Mouse (Mus musculus): ENCODE data around the gene Mfn1. TPM values are rescaled to one million over a fixed set of nuclear protein-coding genes. Genes with fewer than 3 reads are reported as not detected.

Mfn1 gene
- total RNA-seq, 2 experiments from 2014 or later: 102 to 128 TPM

DNA sequence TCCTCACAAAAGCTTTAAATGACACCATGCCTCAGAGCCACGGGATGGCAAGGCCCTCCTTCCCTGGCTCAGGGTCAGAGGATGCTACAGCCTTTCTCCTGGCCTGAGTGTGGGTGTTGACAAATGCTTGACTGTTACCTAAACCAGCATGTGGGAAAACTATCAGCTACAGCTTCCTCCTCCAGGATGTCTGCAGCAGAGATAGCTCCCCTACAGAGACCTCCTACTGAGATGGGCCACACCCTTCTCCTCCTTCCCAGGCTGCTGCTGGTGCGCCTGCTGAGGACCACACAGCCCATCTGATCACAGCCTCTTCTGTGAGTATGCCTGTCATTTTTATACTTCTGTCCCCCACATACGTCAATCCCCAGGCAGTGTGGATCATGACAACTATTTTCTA lies 70.1 kb downstream of the Mfn1 start:
- DNase-seq: no peak
- intact Hi-C loops (cut with DNase I): no loop called here

DNA sequence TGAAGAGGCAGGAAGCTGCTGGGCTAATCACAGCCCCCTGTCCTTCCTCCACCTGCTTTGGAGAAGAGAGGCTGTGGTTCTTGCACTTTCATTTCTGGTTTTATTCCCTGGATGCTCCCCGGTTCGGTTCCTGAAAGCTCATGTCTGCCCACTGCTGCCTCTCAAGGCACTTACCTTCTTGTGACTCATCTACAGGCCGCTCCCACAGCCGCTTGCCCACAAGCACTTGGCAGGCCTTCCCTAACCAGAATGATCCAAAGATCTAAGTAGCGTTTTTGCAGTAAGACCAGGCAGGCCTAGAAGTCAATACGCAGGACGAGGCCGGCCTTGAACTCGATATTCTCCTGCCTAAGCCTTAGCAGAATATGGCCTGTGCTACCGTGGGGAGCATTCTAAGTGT lies 71.8 kb downstream of the Mfn1 start:
- DNase-seq: no peak
- intact Hi-C loops (cut with DNase I): no loop called here

DNA sequence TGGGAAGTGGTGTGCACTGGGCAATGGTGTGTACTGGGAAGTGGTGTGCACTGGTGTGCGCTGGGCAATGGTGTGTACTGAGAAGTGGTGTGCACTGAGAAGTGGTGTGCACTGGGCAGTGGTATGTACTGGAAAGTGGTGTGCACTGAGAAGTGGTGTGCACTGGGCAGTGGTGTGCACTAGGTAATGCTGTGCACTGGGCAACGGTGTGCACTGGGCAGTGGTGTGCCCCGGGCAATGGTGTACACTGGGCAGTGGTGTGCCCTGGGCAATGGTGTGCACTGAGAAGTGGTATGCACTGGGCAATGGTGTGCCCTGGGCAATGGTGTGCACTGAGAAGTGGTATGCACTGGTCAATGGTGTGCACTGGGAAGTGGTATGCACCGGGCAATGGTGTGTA lies 80.0 kb downstream of the Mfn1 start:
- no peak for DNase-seq
- intact Hi-C loops (cut with DNase I): no loop called here

GRCm38 (mm10) chr3:32610560-32610959 lies 81.3 kb downstream of the Mfn1 start:
- intact Hi-C loops (cut with DNase I): loop anchor here (2.0 kb wide), 1 partner anchor 88 kb away; no protein-coding TSS in a partner anchor
- peak; percentile 61 for DNase-seq

DNA sequence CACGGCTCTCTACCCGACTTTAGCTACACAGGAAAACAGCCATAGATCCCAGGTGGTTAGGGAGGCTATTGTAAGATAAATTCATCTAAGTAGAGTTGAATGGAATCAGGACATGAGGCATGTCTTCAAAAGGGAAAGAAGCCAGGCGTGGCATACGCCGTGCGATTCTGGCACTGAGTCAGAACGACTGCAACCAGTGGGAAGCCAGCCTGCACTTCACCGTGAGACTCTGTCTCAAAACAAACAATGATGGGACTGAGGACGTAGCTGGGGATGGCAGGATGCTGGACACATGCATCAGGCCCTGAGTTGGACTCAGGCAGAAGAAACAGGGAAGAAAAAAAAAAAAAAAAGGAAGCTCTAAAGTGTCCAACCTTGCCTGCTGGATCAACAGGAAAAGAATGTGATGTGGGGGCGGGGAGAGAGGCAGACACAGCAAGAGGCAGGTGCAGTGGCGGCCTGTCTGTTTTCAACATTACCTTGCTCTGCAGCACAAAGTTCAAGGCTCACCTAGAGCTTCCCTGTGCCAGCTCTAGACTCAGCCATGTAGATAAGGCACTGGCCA lies 82.4 kb downstream of the Mfn1 start:
- DNase-seq: peak; percentile 24
- intact Hi-C loops (cut with DNase I): loop anchor here (2.0 kb wide), 1 partner anchor 87 kb away; no protein-coding TSS in a partner anchor

DNA sequence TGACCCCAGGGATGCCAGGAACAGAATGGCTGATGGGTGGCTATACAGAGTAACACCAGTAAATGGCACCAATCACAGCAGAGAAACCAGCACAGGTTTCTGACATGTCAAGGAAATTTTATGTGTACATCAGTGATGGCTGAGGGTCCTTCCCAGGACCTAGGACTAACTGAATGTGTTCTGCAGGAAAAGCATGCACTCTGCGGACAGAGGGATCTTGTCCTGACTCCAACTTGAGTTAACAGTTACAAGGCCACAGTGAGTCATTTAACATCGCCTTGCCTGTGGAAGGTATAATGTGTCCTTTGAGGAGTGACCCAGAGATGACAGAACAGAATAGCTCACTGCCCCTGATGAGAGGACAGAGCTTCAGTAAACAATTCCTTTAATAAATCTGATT lies 85.5 kb downstream of the Mfn1 start:
- DNase-seq: no peak
- intact Hi-C loops (cut with DNase I): no loop called here

- intact Hi-C loops (cut with DNase I): no loop called here
Measured at GRCm38 (mm10) chr3:32615376-32615775, 86.1 kb downstream of the Mfn1 start.

GRCm38 (mm10) chr3:32616006-32616330 lies 86.7 kb downstream of the Mfn1 start:
- no peak for DNase-seq
- intact Hi-C loops (cut with DNase I): no loop called here

More at GRCm38 (mm10) chr3:32615376-32615775, 86.1 kb downstream of the Mfn1 start:
- no peak for DNase-seq

DNA sequence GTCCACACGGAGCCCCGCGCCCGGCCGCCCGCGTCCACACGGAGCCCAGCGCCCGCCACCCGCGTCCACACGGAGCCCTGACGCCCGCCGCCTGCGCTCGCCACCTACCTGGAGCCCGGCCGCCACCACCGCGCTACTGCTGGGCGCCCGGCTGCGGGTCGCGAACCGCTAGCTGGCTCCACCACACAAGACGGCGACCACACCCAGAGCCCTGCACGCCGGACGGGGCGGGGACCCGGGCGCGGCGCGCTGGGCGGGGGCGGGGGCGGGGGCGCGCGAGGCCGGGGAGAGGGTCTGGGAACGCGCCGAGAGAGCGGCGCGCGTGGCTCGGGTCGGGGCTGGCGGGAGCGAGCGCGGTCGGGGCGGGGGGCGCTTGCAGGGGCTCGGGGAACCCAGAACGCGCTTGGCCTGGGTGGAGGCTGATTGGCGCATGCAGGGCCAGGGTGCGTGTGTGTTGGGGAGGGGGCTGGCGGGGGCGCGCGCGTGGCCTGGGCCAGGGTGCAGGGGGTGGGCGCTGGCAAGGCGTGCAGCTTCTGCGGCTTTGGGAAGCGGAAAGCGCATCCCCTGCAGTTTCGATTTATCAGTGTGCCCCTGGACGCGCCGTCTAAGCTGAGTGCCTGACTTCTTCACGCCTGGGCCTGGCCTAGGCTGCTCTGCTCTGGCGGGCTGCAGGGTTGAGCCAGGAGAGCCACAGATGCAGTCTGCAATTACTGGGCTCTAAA lies 87.2 kb downstream of the Mfn1 start, which contains the start of gene Gnb4:
TSS of gene Gnb4 (minus strand) at position 255 of the 722 bp plus-strand sequence.
- intact Hi-C loops (cut with DNase I): no loop called here
- DNase-seq: peak; percentile 88

- intact Hi-C loops (cut with DNase I): no loop called here
- DNase-seq: no peak
Measured at GRCm38 (mm10) chr3:32617053-32617642, 87.9 kb downstream of the Mfn1 start.

DNA sequence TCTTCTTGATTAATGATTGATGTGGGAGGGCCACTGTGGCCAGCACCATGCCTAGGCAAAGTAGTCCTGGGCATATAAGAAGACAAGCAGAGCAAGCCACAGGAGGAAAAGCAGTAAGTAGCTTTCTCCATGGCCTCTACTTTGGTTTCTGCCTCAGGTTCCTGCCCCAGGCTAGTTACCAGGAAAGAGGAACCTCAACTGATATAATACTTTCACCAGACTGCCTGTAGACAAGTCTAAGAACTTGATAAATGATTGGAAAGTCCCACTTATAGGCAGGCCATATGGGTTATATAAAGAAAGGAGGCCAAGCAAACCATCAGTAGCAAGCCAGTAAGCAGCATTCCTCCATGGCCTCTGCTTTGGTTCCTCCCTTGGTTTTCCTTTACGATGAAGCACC lies 92.4 kb downstream of the Mfn1 start:
- DNase-seq: no peak
- intact Hi-C loops (cut with DNase I): no loop called here

- no peak for DNase-seq
- intact Hi-C loops (cut with DNase I): no loop called here
Measured at GRCm38 (mm10) chr3:32622106-32622505, 92.8 kb downstream of the Mfn1 start.

DNA sequence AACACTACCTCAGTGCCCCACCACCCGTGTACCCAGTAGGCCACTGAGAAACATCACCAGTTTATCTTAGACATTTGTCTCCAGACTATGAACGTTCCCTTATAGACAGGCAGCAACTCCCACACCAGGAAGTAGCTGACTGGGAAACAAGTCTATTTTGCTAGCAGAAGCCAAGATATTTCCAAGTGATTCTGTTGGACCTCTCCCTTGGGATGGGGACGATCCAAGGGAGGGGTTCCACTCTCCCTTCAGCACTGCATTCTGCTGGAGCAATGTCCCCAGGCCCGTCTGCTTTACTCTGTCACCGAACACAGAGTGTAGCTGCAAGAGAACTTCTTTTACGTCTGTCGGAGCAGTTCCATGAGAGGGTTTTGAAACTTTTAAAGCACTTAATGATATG lies 98.9 kb downstream of the Mfn1 start:
- intact Hi-C loops (cut with DNase I): no loop called here
- no peak for DNase-seq

Other genes with a start within 250 kb of the Mfn1 start
- gene Zmat3, start 163.5 kb upstream of the Mfn1 start, total RNA-seq (2021): 10 to 100 TPM; 41.2 to 43.3 TPM
- 10 to 100 TPM; 54.1 to 62.3 TPM for gene Pik3ca, start 131.8 kb upstream of the Mfn1 start, total RNA-seq (2021)
- under 1 TPM in 1 of 2 experiments, not detected in 1; 0.60 TPM for gene Kcnmb3, start 37.2 kb upstream of the Mfn1 start, total RNA-seq (2021)
- 10 to 100 TPM; 55.2 to 60.8 TPM for gene Zfp639, start 19.2 kb upstream of the Mfn1 start, total RNA-seq (2021)
- 100 to 1,000 TPM; 148 to 154 TPM for gene Gnb4, start 87.1 kb downstream of the Mfn1 start, total RNA-seq (2021)
- 10 to 100 TPM; 21.6 to 23.9 TPM for gene Actl6a, start 176.8 kb downstream of the Mfn1 start, total RNA-seq (2021)
- 100 to 1,000 TPM; 140 to 145 TPM for gene Ndufb5, start 207.5 kb downstream of the Mfn1 start, total RNA-seq (2021)
- 10 to 100 TPM; 21.4 to 24.0 TPM for gene Mrpl47, start 208.1 kb downstream of the Mfn1 start, total RNA-seq (2021)